Mouse (Mus musculus) cerebellum, postnatal 25 days (tissue): ENCODE data around the gene Smco1.

ENCODE experiments used
- DNase-seq, 2 experiments: peaks; one replicate each; pipeline ENCODE4 v3.0.0; 2021; ENCODE audit warnings: mixed read lengths in 2 of 2

Smco1 gene

GRCm38 (mm10) chr16:32312386-32312785 is 41.1 kb downstream of the Smco1 start:
- no peak for DNase-seq

- no peak for DNase-seq
Measured at GRCm38 (mm10) chr16:32312859-32313258, 41.6 kb downstream of the Smco1 start.

GRCm38 (mm10) chr16:32316601-32317000 is 45.3 kb downstream of the Smco1 start:
- no peak for DNase-seq

- DNase-seq = no peak
Measured at GRCm38 (mm10) chr16:32323953-32324352, 52.7 kb downstream of the Smco1 start.
